Mouse (Mus musculus): ENCODE measurements around the gene Dupd1. TPM values are rescaled to one million over a fixed set of nuclear protein-coding genes. Genes with fewer than 3 reads are reported as not detected.

Gene Dupd1
- total RNA-seq, 1 experiment from 2014 or later = not detected

Other genes with a start within 250 kb of the Dupd1 start
- 17.4 and 20.8 TPM in 2 replicates for gene Kat6b, start 233.1 kb downstream of the Dupd1 start, total RNA-seq (2017)
- gene Samd8, start 36.0 kb upstream of the Dupd1 start, total RNA-seq (2017) = 7.2 and 9.1 TPM in 2 replicates
- gene Dusp13, start 36.6 kb upstream of the Dupd1 start, total RNA-seq (2017) = not detected in 2 replicates
- 310 and 348 TPM in 2 replicates for gene Vdac2, start 110.7 kb upstream of the Dupd1 start, total RNA-seq (2017)
- 7.3 and 14.0 TPM in 2 replicates for gene Comtd1, start 134.4 kb upstream of the Dupd1 start, total RNA-seq (2017)